In the genomic region with DNA sequence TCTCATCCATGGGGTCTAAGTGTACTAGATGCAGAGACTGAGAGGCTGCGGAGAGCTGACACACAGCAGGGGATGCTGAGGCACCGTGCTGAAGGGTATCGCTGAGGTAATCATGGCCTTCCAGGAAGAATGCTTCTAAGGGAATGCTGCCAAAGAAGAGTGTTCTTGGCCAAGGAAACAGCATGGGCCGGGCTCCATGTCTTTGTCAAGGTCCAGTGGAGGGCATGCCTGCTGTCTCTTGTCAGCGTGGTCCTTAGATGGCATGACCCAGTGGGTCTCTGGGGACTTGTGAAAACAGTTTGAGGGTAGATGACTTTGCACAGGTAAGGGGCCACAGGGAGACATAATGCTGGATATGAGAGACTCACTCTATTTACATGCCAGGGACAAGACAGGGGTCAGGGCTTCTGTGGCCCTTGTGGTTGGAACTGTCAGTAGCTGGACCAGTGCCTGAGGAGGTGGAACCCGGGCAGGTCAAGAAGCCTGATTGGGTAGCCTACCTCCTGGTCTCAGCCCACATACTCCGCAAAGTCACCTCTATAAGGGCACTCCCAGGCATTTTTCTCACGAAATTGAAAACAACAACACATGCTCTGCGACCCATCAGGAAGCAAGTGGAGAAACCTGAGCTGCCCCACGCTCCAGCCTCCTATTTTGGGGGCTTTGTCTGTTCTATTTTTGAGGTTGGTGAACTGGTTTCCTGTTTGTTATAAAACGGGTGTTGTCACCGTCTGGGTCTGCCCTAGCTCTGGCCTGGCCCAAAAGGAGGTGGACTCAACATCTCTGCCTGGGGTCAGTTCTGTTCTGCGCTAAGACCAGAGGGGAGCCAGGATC, we compare ENCODE assay signal across 13 mouse cellular contexts.
A peak's percentile ranks its signal among the peaks of the same experiment; 100 is the strongest.
DNase-seq lines count a peak whose midpoint lies in the region; ATAC-seq and TF ChIP-seq lines count a peak whose summit lies in the region.
"Had no signal": no experiment of that assay in that cellular context is flagged by ENCODE, and none has a peak within 500 bp of the region (broad histone marks: within the 10 kb centered on the region; RNA-seq: fewer than 3 reads in every experiment).

No protein-coding gene starts in this region.

- H3K4me1 ChIP-seq in kidney, adult 2 months (ENCODE audit: control insufficient read depth, insufficient read depth, low read length) = 0 out of 2 replicates have a peak, but pooled peaks cover 2% of the 10 kb centered on the region
- no peaks in the 10 kb centered on the region for H3K4me1 ChIP-seq in kidney, embryonic 14.5 days (ENCODE audit: control insufficient read depth, insufficient read depth, low read length)
- no peaks in the 10 kb centered on the region for H3K4me1 ChIP-seq in forebrain, embryonic 15.5 days
- H3K4me1 ChIP-seq: limb, embryonic 12.5 days had no signal

- no peak for TF ChIP-seq CTCF in kidney, adult 2 months (conservative IDR thresholded peaks at IDR 0.05; ENCODE audit: insufficient read depth, insufficient read length, low read depth, low read length)

- 49% methylated on average over 13 of the region's 13 CpGs for WGBS in kidney, adult 2 months
- 71% methylated on average over 13 of the region's 13 CpGs for WGBS in kidney, embryonic 14.5 days
- WGBS in forebrain, embryonic 15.5 days = 79% methylated on average over 13 of the region's 13 CpGs

- no peak overlapping the region for H3K9ac ChIP-seq in kidney, embryonic 14.5 days (ENCODE audit: low read depth, low read length)
- H3K9ac ChIP-seq in forebrain, embryonic 15.5 days (replicated peaks) = no peak overlapping the region
- H3K9ac ChIP-seq: limb, embryonic 12.5 days had no signal

- no peak overlapping the region for H3K4me3 ChIP-seq in kidney, adult 2 months (ENCODE audit: insufficient read depth, low read depth, low read length)
- no peak overlapping the region for H3K4me3 ChIP-seq in kidney, embryonic 14.5 days (ENCODE audit: low read length)
- H3K4me3 ChIP-seq in forebrain, embryonic 15.5 days = no peak overlapping the region
- H3K4me3 ChIP-seq: limb, embryonic 12.5 days had no signal

- no peak overlapping the region for H3K27ac ChIP-seq in kidney, adult 2 months (ENCODE audit: insufficient read depth, low read depth, low read length)
- H3K27ac ChIP-seq in kidney, embryonic 14.5 days (ENCODE audit: low read depth, low read length) = no peak overlapping the region
- H3K27ac ChIP-seq in forebrain, embryonic 15.5 days (replicated peaks) = no peak overlapping the region
- H3K27ac ChIP-seq: limb, embryonic 12.5 days had no signal

- no peaks in the 10 kb centered on the region for H3K36me3 ChIP-seq in kidney, adult 2 months (ENCODE audit: control insufficient read depth, insufficient read depth, low read length)
- no peaks in the 10 kb centered on the region for H3K36me3 ChIP-seq in kidney, embryonic 14.5 days (ENCODE audit: control insufficient read depth, insufficient read depth, low read length)
- no peaks in the 10 kb centered on the region for H3K36me3 ChIP-seq in forebrain, embryonic 15.5 days
- H3K36me3 ChIP-seq: G1E; limb, embryonic 12.5 days had no signal

- no peak for ATAC-seq in kidney, embryonic 14.5 days (ENCODE audit: low FRiP score, low TSS enrichment)
- peak; percentile 36; the same call in 1 of the 2 replicates for ATAC-seq in common myeloid progenitor, adult 5-6 weeks (replicated peaks; ENCODE audit: low read depth, poor library complexity, severe bottlenecking)
- ATAC-seq in forebrain, embryonic 15.5 days (replicated peaks) = no peak
- ATAC-seq: lung, postnatal 0 days had no signal

- no peak for TF ChIP-seq POLR2A in kidney, adult 2 months (IDR thresholded peaks at IDR 0.05; ENCODE audit: low read depth, low read length)

- H3K4me2 ChIP-seq in kidney, embryonic 14.5 days (replicated peaks; ENCODE audit: low read depth, low read length) = no peak overlapping the region
- H3K4me2 ChIP-seq in forebrain, embryonic 15.5 days (replicated peaks) = no peak overlapping the region
- H3K4me2 ChIP-seq: limb, embryonic 12.5 days had no signal

- peak; percentile 68 for DNase-seq in kidney, adult 2 months
- peak; percentile 30 for DNase-seq in A20 (ENCODE audit: low read depth, low spot score)
- peak; percentile 22 for DNase-seq in adrenal gland, postnatal 10 days
- no peak for DNase-seq in thymus, postnatal 25 days
- DNase-seq: gastrocnemius, postnatal 25 days; right cerebral cortex, postnatal 4 days; thymus, postnatal 36 days had no signal

- H3K27me3 ChIP-seq in kidney, adult 2 months (replicated peaks; ENCODE audit: control insufficient read depth, insufficient read depth, low read length) = no peaks in the 10 kb centered on the region
- H3K27me3 ChIP-seq in kidney, embryonic 14.5 days (ENCODE audit: control insufficient read depth, insufficient read depth, low read length) = no peaks in the 10 kb centered on the region
- no peaks in the 10 kb centered on the region for H3K27me3 ChIP-seq in forebrain, embryonic 15.5 days
- H3K27me3 ChIP-seq: limb, embryonic 12.5 days had no signal

- H3K9me3 ChIP-seq in kidney, embryonic 14.5 days (ENCODE audit: control insufficient read depth, low read length) = no peaks in the 10 kb centered on the region
- H3K9me3 ChIP-seq in forebrain, embryonic 15.5 days = no peaks in the 10 kb centered on the region
- H3K9me3 ChIP-seq: limb, embryonic 12.5 days had no signal
